Mouse (Mus musculus) intestine, postnatal 0 days (tissue): ENCODE measurements around the gene Kntc1. TPM values are rescaled to one million over a fixed set of nuclear protein-coding genes. Genes with fewer than 3 reads are reported as not detected.

Experiments
- ATAC-seq: fragments of 200-750 bp; cut with Nextera tagmentation; 2 replicates; pipeline ENCODE4 v1.8.0; 2017; ENCODE audit warnings: mild to moderate bottlenecking, moderate TSS enrichment, moderate library complexity
- H3K27ac ChIP-seq: fragments of 300-500 bp; sonication (generic); 2 replicates; pipeline ENCODE4 v1.5.1; 2014; ENCODE audit warnings: mild to moderate bottlenecking, low read depth, low read length, moderate library complexity
- H3K27me3 ChIP-seq: fragments of 300-500 bp; sonication (generic); replicated peaks from 2 replicates; pipeline ENCODE4 v1.6.1; 2014; ENCODE audit warnings: low read length, mixed read lengths; ENCODE audit not compliant: control insufficient read depth, insufficient read depth
- H3K36me3 ChIP-seq: fragments of 300-500 bp; sonication (generic); 2 replicates; pipeline ENCODE4 v1.6.1; 2014; ENCODE audit warnings: mild to moderate bottlenecking, moderate library complexity; ENCODE audit not compliant: control insufficient read depth, insufficient read depth
- H3K4me1 ChIP-seq: fragments of 300-500 bp; sonication (generic); replicated peaks from 2 replicates; pipeline ENCODE4 v1.6.1; 2014; ENCODE audit warnings: antibody characterized with exemption, low read length, mixed read lengths; ENCODE audit not compliant: control insufficient read depth, insufficient read depth
- H3K4me2 ChIP-seq: fragments of 300-500 bp; sonication (generic); replicated peaks from 2 replicates; pipeline ENCODE4 v1.6.1; 2014; ENCODE audit warnings: low read depth, mild to moderate bottlenecking, moderate library complexity
- H3K4me3 ChIP-seq: fragments of 300-500 bp; sonication (generic); 2 replicates; pipeline ENCODE4 v1.5.1; 2014; ENCODE audit warnings: low read depth, low read length
- H3K9ac ChIP-seq: fragments of 300-500 bp; sonication (generic); 2 replicates; pipeline ENCODE4 v1.6.1; 2014; ENCODE audit warnings: mild to moderate bottlenecking, low read depth, low read length
- H3K9me3 ChIP-seq: fragments of 300-500 bp; sonication (generic); 2 replicates; pipeline ENCODE4 v1.6.1; 2016; ENCODE audit warnings: mixed run types; ENCODE audit not compliant: control insufficient read depth
- CTCF ChIP-seq: sonication (generic); IDR thresholded peaks from 2 replicates; pipeline ENCODE4 v1.5.1; 2016; ENCODE audit warnings: low read depth, mild to moderate bottlenecking, control low read depth, antibody characterized with exemption, moderate library complexity
- WGBS: fragments of 180-500 bp; shearing (Covaris S2); extraction: QIAGEN DNeasy Blood & Tissue Kit; methylation state at CpG from one replicate; pipeline ENCODE4 v1.1.7; 2014; 5-methylcytosine and 5-hydroxymethylcytosine counted together
- polyA plus RNA-seq: library from polyadenylated mRNA; unstranded; fragments of >200 nt; fragmentation: Nextera tagmentation; extraction: Ambion mirVana; gene quantifications from 2 replicates; pipeline ENCODE4 v1.2.1, GENCODE M21; 2015

Gene Kntc1
- polyA plus RNA-seq, 1 experiment from 2014 or later = 4.5 TPM

GRCm38 (mm10) chr5:123788976-123789375 is 39.5 kb downstream of the Kntc1 start:
- Histone ChIP-seq H3K36me3 (peaks cover 33% of the 10 kb centered on the region), H3K9me3 (no peaks in the 10 kb centered on the region), H3K4me2 (no peak overlapping the region), H3K4me3 (no peak overlapping the region), H3K9ac (no peak overlapping the region), H3K4me1 (no peaks in the 10 kb centered on the region), H3K27me3 (no peaks in the 10 kb centered on the region), H3K27ac (no peak overlapping the region)
- TF ChIP-seq CTCF = peak; percentile 42
- WGBS = 91% methylated on average over 7 of the region's 7 CpGs
- no peak for ATAC-seq

- H3K4me3 ChIP-seq = no peak overlapping the region
- H3K4me1 ChIP-seq = no peaks in the 10 kb centered on the region
- peaks cover 44% of the 10 kb centered on the region for H3K36me3 ChIP-seq
- no peaks in the 10 kb centered on the region for H3K27me3 ChIP-seq
- no peak overlapping the region for H3K27ac ChIP-seq
- ATAC-seq = no peak
- TF ChIP-seq CTCF = no peak
- H3K9ac ChIP-seq = no peak overlapping the region
- H3K4me2 ChIP-seq = no peak overlapping the region
- H3K9me3 ChIP-seq = no peaks in the 10 kb centered on the region
- WGBS = 89% methylated on average over 2 of the region's 2 CpGs
Observed at GRCm38 (mm10) chr5:123793081-123793480, 43.6 kb downstream of the Kntc1 start.

GRCm38 (mm10) chr5:123806334-123806733 is 56.8 kb downstream of the Kntc1 start:
- H3K4me1 ChIP-seq = no peaks in the 10 kb centered on the region
- H3K27me3 ChIP-seq = no peaks in the 10 kb centered on the region
- TF ChIP-seq CTCF = no peak
- peaks cover 22% of the 10 kb centered on the region for H3K36me3 ChIP-seq
- WGBS = 95% methylated on average over 11 of the region's 11 CpGs
- H3K4me2 ChIP-seq = no peak overlapping the region
- H3K27ac ChIP-seq = no peak overlapping the region
- ATAC-seq = no peak
- H3K9me3 ChIP-seq = no peaks in the 10 kb centered on the region
- H3K4me3 ChIP-seq = no peak overlapping the region
- H3K9ac ChIP-seq = no peak overlapping the region

GRCm38 (mm10) chr5:123808541-123808940 is 59.0 kb downstream of the Kntc1 start:
- Histone ChIP-seq H3K27me3 (no peaks in the 10 kb centered on the region), H3K4me3 (no peak overlapping the region), H3K9me3 (no peaks in the 10 kb centered on the region), H3K27ac (no peak overlapping the region), H3K4me1 (no peaks in the 10 kb centered on the region), H3K36me3 (peaks cover 17% of the 10 kb centered on the region), H3K9ac (no peak overlapping the region), H3K4me2 (no peak overlapping the region)
- no peak for TF ChIP-seq CTCF
- 88% methylated on average over 5 of the region's 5 CpGs for WGBS
- no peak for ATAC-seq

GRCm38 (mm10) chr5:123809156-123809555 is 59.6 kb downstream of the Kntc1 start:
- WGBS = 71% methylated on average over 13 of the region's 13 CpGs
- no peaks in the 10 kb centered on the region for H3K4me1 ChIP-seq
- no peak overlapping the region for H3K9ac ChIP-seq
- H3K27me3 ChIP-seq = no peaks in the 10 kb centered on the region
- H3K9me3 ChIP-seq = no peaks in the 10 kb centered on the region
- no peak overlapping the region for H3K27ac ChIP-seq
- H3K36me3 ChIP-seq = peaks cover 17% of the 10 kb centered on the region
- ATAC-seq = peak; percentile 63; the same call in 1 of the 2 replicates
- no peak for TF ChIP-seq CTCF
- H3K4me2 ChIP-seq = no peak overlapping the region
- no peak overlapping the region for H3K4me3 ChIP-seq

- H3K4me3 ChIP-seq = no peak overlapping the region
- no peaks in the 10 kb centered on the region for H3K9me3 ChIP-seq
- H3K27me3 ChIP-seq = no peaks in the 10 kb centered on the region
- no peaks in the 10 kb centered on the region for H3K4me1 ChIP-seq
- no peak overlapping the region for H3K27ac ChIP-seq
- H3K36me3 ChIP-seq = peaks cover 15% of the 10 kb centered on the region; the same call in 1 of the 2 replicates
- WGBS = 91% methylated on average over 7 of the region's 7 CpGs
- no peak overlapping the region for H3K4me2 ChIP-seq
- TF ChIP-seq CTCF = no peak
- no peak overlapping the region for H3K9ac ChIP-seq
- ATAC-seq = no peak
Observed at GRCm38 (mm10) chr5:123816891-123817290, 67.4 kb downstream of the Kntc1 start.

- 94% methylated on average over 19 of the region's 19 CpGs for WGBS
- no peak for ATAC-seq
- Histone ChIP-seq H3K9me3 (no peaks in the 10 kb centered on the region), H3K4me1 (no peaks in the 10 kb centered on the region), H3K36me3 (peaks cover 10% of the 10 kb centered on the region; the same call in 1 of the 2 replicates), H3K4me3 (no peak overlapping the region), H3K4me2 (no peak overlapping the region), H3K9ac (no peak overlapping the region), H3K27me3 (no peaks in the 10 kb centered on the region), H3K27ac (0 out of 2 replicates have a peak overlapping the region, but pooled peaks have one; percentile 7)
- TF ChIP-seq CTCF = no peak
Observed at GRCm38 (mm10) chr5:123818941-123819577, 69.5 kb downstream of the Kntc1 start.
